Mouse (Mus musculus) midbrain, embryonic 16.5 days (tissue): ENCODE results near the gene Ttll6. TPM values are rescaled to one million over a fixed set of nuclear protein-coding genes. Genes with fewer than 3 reads are reported as not detected.

Experiments
- ATAC-seq: fragments of 200-750 bp; cut with Nextera tagmentation; 2 replicates; pipeline ENCODE4 v1.8.0; 2017; ENCODE audit warnings: moderate TSS enrichment
- H3K27ac ChIP-seq: fragments of 300-500 bp; sonication (generic); 2 replicates; pipeline ENCODE4 v1.5.1; 2014; ENCODE audit warnings: mild to moderate bottlenecking, low read length, mixed read lengths
- H3K27me3 ChIP-seq: fragments of 300-500 bp; sonication (generic); 2 replicates; pipeline ENCODE4 v1.6.1; 2014; ENCODE audit warnings: low read depth, low read length, mixed read lengths; ENCODE audit not compliant: control insufficient read depth, insufficient read depth
- H3K36me3 ChIP-seq: fragments of 300-500 bp; sonication (generic); 2 replicates; pipeline ENCODE4 v1.6.1; 2014; ENCODE audit warnings: mild to moderate bottlenecking, low read length, moderate library complexity, mixed read lengths; ENCODE audit not compliant: control insufficient read depth, insufficient read depth
- H3K4me1 ChIP-seq: fragments of 300-500 bp; sonication (generic); 2 replicates; pipeline ENCODE4 v1.6.1; 2014; ENCODE audit warnings: mild to moderate bottlenecking, low read length, mixed read lengths; ENCODE audit not compliant: control insufficient read depth, insufficient read depth
- H3K4me2 ChIP-seq: fragments of 300-500 bp; sonication (generic); 2 replicates; pipeline ENCODE4 v1.6.1; 2014; ENCODE audit warnings: mild to moderate bottlenecking, low read length, mixed read lengths
- H3K4me3 ChIP-seq: fragments of 300-500 bp; sonication (generic); 2 replicates; pipeline ENCODE4 v1.5.1; 2014; ENCODE audit warnings: low read depth, mild to moderate bottlenecking, low read length, moderate library complexity, mixed read lengths
- H3K9ac ChIP-seq: fragments of 300-500 bp; sonication (generic); 2 replicates; pipeline ENCODE4 v1.6.1; 2014; ENCODE audit warnings: low read depth, low read length, mixed read lengths
- H3K9me3 ChIP-seq: fragments of 300-500 bp; sonication (generic); replicated peaks from 2 replicates; pipeline ENCODE4 v1.6.1; 2014; ENCODE audit warnings: mild to moderate bottlenecking, low read length, mixed read lengths; ENCODE audit not compliant: control insufficient read depth, poor library complexity, severe bottlenecking
- WGBS: fragments of 180-500 bp; shearing (Covaris S2); extraction: QIAGEN DNeasy Blood & Tissue Kit; methylation state at CpG from one replicate; pipeline ENCODE4 v1.1.7; 2014; 5-methylcytosine and 5-hydroxymethylcytosine counted together
- polyA plus RNA-seq: library from polyadenylated mRNA; unstranded; fragments of >200 nt; fragmentation: Nextera tagmentation; extraction: Ambion mirVana; gene quantifications from 2 replicates; pipeline ENCODE4 v1.2.1, GENCODE M21; 2015

The Ttll6 gene
- polyA plus RNA-seq, 1 experiment from 2014 or later: 0.35 TPM

GRCm38 (mm10) chr11:96203789-96204186 is 70.2 kb downstream of the Ttll6 start:
- no peak for ATAC-seq
- under 1% methylated on average over 16 of the region's 16 CpGs for WGBS
- H3K27ac ChIP-seq: no peak overlapping the region

GRCm38 (mm10) chr11:96204351-96204750 is 70.8 kb downstream of the Ttll6 start:
- H3K9me3 ChIP-seq: no peaks in the 10 kb centered on the region
- no peak overlapping the region for H3K4me2 ChIP-seq
- WGBS: 2% methylated on average over 11 of the region's 11 CpGs
- no peaks in the 10 kb centered on the region for H3K4me1 ChIP-seq
- H3K27ac ChIP-seq: no peak overlapping the region
- H3K27me3 ChIP-seq: peaks cover 81% of the 10 kb centered on the region
- ATAC-seq: no peak
- no peak overlapping the region for H3K9ac ChIP-seq
- no peaks in the 10 kb centered on the region for H3K36me3 ChIP-seq
- no peak overlapping the region for H3K4me3 ChIP-seq

More at GRCm38 (mm10) chr11:96203789-96204186, 70.2 kb downstream of the Ttll6 start:
- Histone ChIP-seq H3K9me3 (no peaks in the 10 kb centered on the region), H3K9ac (no peak overlapping the region), H3K36me3 (no peaks in the 10 kb centered on the region), H3K27me3 (peaks cover 78% of the 10 kb centered on the region), H3K4me1 (no peaks in the 10 kb centered on the region), H3K4me2 (no peak overlapping the region), H3K4me3 (no peak overlapping the region)

DNA sequence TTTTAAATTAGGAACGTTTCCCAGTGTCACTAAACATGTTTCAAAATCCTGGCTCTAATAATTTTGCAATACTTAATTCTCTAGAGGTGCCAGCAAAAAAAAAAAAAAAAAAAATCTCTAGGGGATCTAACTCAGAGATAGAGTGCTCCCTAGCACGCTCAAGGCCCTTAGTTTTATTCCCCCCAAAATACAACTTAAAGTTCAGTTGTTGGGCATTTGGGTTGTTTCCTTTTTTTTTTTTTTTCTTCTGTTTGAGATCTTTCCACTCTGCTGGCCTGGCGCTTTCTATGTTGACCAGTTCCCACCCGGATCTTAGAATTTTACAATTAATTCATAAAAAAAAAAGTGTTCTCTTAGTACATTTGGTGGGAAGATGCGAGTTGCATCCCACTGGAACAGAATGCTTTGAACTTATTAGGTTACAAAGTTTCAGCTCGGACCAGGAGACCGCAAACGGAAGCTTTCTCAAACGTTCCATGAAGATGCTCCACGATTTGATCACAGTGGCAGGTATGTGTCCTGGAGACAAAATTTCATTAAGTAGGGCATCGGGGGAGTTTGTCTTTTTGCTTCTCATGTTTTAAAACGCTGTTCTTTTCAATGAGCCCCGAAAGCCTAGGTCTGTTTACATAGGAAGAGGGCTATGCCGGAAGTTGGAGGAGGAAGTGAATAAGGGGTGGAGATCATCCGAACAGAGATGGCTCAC is 72.0 kb downstream of the Ttll6 start:
- H3K4me1 ChIP-seq: no peaks in the 10 kb centered on the region
- H3K4me3 ChIP-seq: no peak overlapping the region
- H3K27me3 ChIP-seq: peaks cover 77% of the 10 kb centered on the region
- H3K9me3 ChIP-seq: no peaks in the 10 kb centered on the region
- H3K9ac ChIP-seq: no peak overlapping the region
- WGBS: 6% methylated on average over 15 of the region's 15 CpGs
- no peak overlapping the region for H3K4me2 ChIP-seq
- H3K36me3 ChIP-seq: no peaks in the 10 kb centered on the region
- ATAC-seq: no peak
- H3K27ac ChIP-seq: no peak overlapping the region

Other genes starting within 250 kb of the Ttll6 start
- gene B4galnt2, start 218.9 kb upstream of the Ttll6 start, polyA plus RNA-seq: not detected in 2 replicates
- 6.2 and 9.5 TPM in 2 replicates for gene Igf2bp1, start 127.8 kb upstream of the Ttll6 start, polyA plus RNA-seq
- not detected in 2 replicates for gene Gip, start 109.2 kb upstream of the Ttll6 start, polyA plus RNA-seq
- gene Snf8, start 98.9 kb upstream of the Ttll6 start, polyA plus RNA-seq: 129 and 130 TPM in 2 replicates
- gene Ube2z, start 68.4 kb upstream of the Ttll6 start, polyA plus RNA-seq: 37.4 and 40.8 TPM in 2 replicates
- 536 and 561 TPM in 2 replicates for gene Atp5g1, start 58.1 kb upstream of the Ttll6 start, polyA plus RNA-seq
- 0.17 TPM in 1 of 2 replicates, not detected in the other for gene Calcoco2, start 21.8 kb upstream of the Ttll6 start, polyA plus RNA-seq
- gene Hoxb13, start 60.5 kb downstream of the Ttll6 start, polyA plus RNA-seq: not detected in 2 replicates
- not detected in 2 replicates for gene Hoxb9, start 137.7 kb downstream of the Ttll6 start, polyA plus RNA-seq
- not detected in 2 replicates for gene Hoxb8, start 148.1 kb downstream of the Ttll6 start, polyA plus RNA-seq
- gene Hoxb7, start 152.8 kb downstream of the Ttll6 start, polyA plus RNA-seq: not detected in 2 replicates
- not detected in 2 replicates for gene Hoxb6, start 158.7 kb downstream of the Ttll6 start, polyA plus RNA-seq
- gene Hoxb5, start 169.6 kb downstream of the Ttll6 start, polyA plus RNA-seq: 0.14 TPM in 1 of 2 replicates, not detected in the other
- gene Hoxb4, start 184.5 kb downstream of the Ttll6 start, polyA plus RNA-seq: not detected in 2 replicates
- not detected in 2 replicates for gene Hoxb3, start 189.5 kb downstream of the Ttll6 start, polyA plus RNA-seq
- 0.11 and 0.21 TPM in 2 replicates for gene Hoxb2, start 216.7 kb downstream of the Ttll6 start, polyA plus RNA-seq
- not detected in 2 replicates for gene Hoxb1, start 232.0 kb downstream of the Ttll6 start, polyA plus RNA-seq